Mouse (Mus musculus): ENCODE results near the gene Gm47841. TPM values are rescaled to one million over a fixed set of nuclear protein-coding genes. Genes with fewer than 3 reads are reported as not detected.

Gm47841 gene
- polyA plus RNA-seq, 1 experiment, result not detected

DNA sequence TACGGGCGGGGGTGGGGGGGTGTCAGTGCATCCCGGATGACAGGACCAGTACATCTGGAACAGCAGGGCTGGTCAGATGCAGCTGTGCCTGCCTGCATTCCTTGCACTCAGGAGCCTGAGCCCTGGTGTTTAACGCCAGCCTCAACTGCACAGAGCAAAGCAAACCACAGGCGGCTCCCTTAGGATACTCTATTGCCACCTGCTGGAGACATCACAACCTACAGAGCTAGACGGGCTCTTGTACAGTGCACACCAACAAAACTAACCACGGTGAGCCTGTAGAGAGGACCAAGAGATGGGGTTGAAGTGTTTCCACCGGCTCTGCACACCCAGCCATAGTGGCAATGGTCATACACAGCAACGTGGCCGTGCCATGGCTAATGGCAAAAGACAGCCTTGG is 9.0 kb upstream of the Gm47841 start:
- Histone ChIP-seq H3K27me3 (ENCODE audit: control insufficient read depth, insufficient read depth, low read length) (peaks cover 16% of the 10 kb centered on the region), H3K4me1 (ENCODE audit: control insufficient read depth, insufficient read depth, insufficient read length) (peaks cover 3% of the 10 kb centered on the region; the same call in 1 of the 2 replicates), H3K27ac (ENCODE audit: insufficient read depth, low read length) (no peak overlapping the region), H3K4me3 (ENCODE audit: extremely low read depth, insufficient read depth, insufficient read length) (no peak overlapping the region), H3K36me3 (ENCODE audit: control insufficient read depth, insufficient read depth, low read length) (no peaks in the 10 kb centered on the region)
- DNase-seq (ENCODE audit: low read depth in 1 of 2, low spot score in 2 of 2), result peak in 1 of 2 experiments; percentile 15
- no peak for TF ChIP-seq POLR2A (IDR thresholded peaks at IDR 0.05; ENCODE audit: low read depth, low read length)
- TF ChIP-seq CTCF (IDR thresholded peaks at IDR 0.05; ENCODE audit: extremely low read depth, insufficient read depth, insufficient read length, insufficient replicate concordance), result peak; percentile 5; the same call in 1 of the 2 replicates
- WGBS, result 36% methylated on average over 10 of the region's 10 CpGs

DNA sequence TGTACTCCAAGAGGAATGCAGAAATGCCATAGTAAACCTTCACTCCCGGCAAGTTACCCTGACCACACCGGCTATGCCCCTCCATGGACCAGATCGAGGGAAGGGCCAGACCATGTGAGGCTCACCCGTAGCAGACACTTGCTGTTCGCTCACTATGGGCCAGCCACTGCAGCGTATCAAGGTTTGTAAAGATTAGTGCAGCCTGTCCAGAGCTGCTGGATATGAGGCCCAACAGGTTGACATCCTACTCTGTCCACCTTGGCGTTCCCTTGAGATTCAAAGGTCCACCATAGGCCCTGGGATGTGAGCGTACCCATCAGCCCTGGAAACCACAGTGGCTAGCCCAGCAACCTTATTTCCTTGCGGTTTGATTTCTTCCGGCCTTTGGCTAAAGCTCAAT is 7.3 kb upstream of the Gm47841 start:
- WGBS, result 82% methylated on average over 10 of the region's 10 CpGs
- no peak overlapping the region for H3K4me3 ChIP-seq (ENCODE audit: extremely low read depth, insufficient read depth, insufficient read length)
- DNase-seq (ENCODE audit: low read depth in 1 of 2, low spot score in 2 of 2), result no peak
- peaks cover 3% of the 10 kb centered on the region; the same call in 1 of the 2 replicates for H3K4me1 ChIP-seq (ENCODE audit: control insufficient read depth, insufficient read depth, insufficient read length)
- no peak for TF ChIP-seq POLR2A (IDR thresholded peaks at IDR 0.05; ENCODE audit: low read depth, low read length)
- TF ChIP-seq CTCF (IDR thresholded peaks at IDR 0.05; ENCODE audit: extremely low read depth, insufficient read depth, insufficient read length, insufficient replicate concordance), result no peak
- no peaks in the 10 kb centered on the region for H3K36me3 ChIP-seq (ENCODE audit: control insufficient read depth, insufficient read depth, low read length)
- H3K27me3 ChIP-seq (ENCODE audit: control insufficient read depth, insufficient read depth, low read length), result peaks cover 16% of the 10 kb centered on the region
- H3K27ac ChIP-seq (ENCODE audit: insufficient read depth, low read length), result no peak overlapping the region

DNA sequence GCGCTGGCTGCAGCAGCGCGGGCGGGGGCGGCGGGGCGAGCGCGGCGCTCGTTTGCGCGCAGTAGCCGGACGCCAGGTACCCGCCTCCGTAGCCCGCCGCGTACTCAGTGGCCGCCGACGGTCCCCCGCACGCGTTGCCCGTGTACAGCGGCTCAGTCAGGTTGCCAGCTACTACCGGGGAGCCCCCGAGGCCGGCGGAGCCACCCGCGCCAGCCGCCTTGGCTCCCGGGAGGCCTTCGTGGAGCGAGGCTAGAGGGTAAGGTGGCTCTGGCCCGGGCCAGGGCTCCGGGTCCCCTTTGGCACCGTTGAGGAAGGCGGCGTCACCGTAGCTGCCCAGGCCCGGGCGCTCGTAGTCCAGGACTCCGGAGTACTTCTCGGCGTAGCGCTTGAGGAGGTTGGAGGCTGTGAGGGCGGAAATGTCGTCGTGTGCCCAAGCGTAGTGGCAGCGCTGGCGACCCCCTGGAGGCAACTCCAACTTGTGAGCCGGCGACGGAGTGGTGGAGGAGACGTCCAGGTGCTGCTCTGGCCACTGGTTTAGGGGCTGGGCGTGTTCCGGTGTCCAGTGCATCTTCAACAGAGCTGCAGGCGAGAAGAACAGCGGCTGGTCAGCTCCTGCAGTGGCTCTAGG is 6.7 kb upstream of the Gm47841 start:
- DNase-seq (ENCODE audit: low read depth in 1 of 2, low spot score in 2 of 2), result no peak
- Histone ChIP-seq H3K27me3 (ENCODE audit: control insufficient read depth, insufficient read depth, low read length) (peaks cover 16% of the 10 kb centered on the region), H3K4me1 (ENCODE audit: control insufficient read depth, insufficient read depth, insufficient read length) (peaks cover 3% of the 10 kb centered on the region; the same call in 1 of the 2 replicates), H3K27ac (ENCODE audit: insufficient read depth, low read length) (no peak overlapping the region), H3K36me3 (ENCODE audit: control insufficient read depth, insufficient read depth, low read length) (no peaks in the 10 kb centered on the region), H3K4me3 (ENCODE audit: extremely low read depth, insufficient read depth, insufficient read length) (no peak overlapping the region)
- TF ChIP-seq POLR2A (IDR thresholded peaks at IDR 0.05; ENCODE audit: low read depth, low read length) (no peak), CTCF (IDR thresholded peaks at IDR 0.05; ENCODE audit: extremely low read depth, insufficient read depth, insufficient read length, insufficient replicate concordance) (no peak)
- WGBS, result 33% methylated on average over 64 of the region's 65 CpGs

DNA sequence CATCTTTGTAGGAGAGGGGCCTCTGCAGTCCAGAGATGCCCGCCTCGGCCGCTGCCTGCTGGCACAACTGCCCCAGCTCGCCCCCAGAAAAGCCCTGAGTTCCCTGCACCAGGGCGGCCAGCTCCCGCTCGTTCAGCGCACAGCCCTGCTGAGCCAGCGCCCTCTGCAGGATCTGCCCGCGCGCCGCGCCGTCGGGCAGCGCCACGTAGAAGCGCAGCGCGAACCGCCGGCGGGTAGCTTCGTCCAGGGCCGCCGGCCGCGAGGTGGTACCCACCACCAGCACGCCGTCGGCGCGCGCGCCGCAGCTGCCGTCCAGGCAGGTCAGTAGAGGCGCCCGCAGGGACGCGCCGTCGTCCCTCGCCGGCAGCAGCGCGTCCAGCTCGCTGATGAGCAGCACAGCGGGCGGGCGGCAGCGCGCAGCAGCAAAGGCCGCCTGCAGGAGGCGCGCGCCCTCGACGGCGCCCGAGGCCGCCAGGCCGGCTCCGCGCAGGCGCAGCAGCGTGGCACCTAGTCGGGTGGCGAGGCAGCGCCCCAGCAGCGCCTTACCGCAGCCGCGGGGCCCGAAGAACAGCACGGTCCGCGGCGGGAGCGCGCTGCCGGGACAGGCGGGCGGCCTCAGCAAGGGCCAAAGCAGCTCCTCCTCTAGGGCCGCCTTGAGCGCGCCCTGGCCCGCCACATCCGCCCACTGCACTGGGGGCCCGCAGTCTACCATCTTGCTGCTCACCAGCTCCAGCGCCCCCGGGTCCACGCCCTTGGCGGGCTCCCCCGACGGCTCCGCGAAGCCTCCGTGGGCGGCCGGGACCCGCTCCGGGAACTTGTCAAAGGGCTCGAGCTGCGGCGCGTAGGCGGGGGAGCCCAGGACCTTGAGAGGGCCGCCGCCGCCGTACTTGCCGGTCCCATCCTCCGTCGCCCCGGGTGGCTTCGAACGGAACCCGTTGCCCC is 5.6 kb upstream of the Gm47841 start:
- TF ChIP-seq CTCF (IDR thresholded peaks at IDR 0.05; ENCODE audit: extremely low read depth, insufficient read depth, insufficient read length, insufficient replicate concordance) (no peak), POLR2A (IDR thresholded peaks at IDR 0.05; ENCODE audit: low read depth, low read length) (no peak)
- peaks cover 3% of the 10 kb centered on the region; the same call in 1 of the 2 replicates for H3K4me1 ChIP-seq (ENCODE audit: control insufficient read depth, insufficient read depth, insufficient read length)
- no peak overlapping the region for H3K4me3 ChIP-seq (ENCODE audit: extremely low read depth, insufficient read depth, insufficient read length)
- DNase-seq (ENCODE audit: low read depth in 1 of 2, low spot score in 2 of 2), result no peak
- 46% methylated on average over 118 of the region's 120 CpGs for WGBS
- peaks cover 16% of the 10 kb centered on the region for H3K27me3 ChIP-seq (ENCODE audit: control insufficient read depth, insufficient read depth, low read length)
- no peak overlapping the region for H3K27ac ChIP-seq (ENCODE audit: insufficient read depth, low read length)
- no peaks in the 10 kb centered on the region for H3K36me3 ChIP-seq (ENCODE audit: control insufficient read depth, insufficient read depth, low read length)

DNA sequence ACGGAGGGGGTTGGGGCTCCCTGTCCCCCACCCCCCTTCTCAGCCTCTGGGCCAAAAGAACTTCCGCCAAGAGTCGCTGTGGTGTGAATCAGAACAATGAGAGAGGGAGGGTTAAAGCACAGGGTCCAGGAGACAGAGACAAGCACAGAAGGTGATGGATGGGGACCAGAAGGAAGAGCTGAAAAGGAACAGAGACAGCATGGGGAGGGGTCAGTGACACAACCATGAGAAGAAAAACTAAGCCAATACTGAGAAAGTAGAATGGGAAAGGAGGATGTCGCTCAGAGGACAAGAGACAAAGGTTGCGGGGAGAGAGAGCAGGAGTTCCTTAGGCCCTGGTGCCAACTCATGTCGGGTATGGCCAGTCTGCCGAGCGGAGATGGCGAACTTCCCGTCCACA is 4.7 kb upstream of the Gm47841 start:
- Histone ChIP-seq H3K4me1 (ENCODE audit: control insufficient read depth, insufficient read depth, insufficient read length) (peaks cover 5% of the 10 kb centered on the region; the same call in 1 of the 2 replicates), H3K36me3 (ENCODE audit: control insufficient read depth, insufficient read depth, low read length) (no peaks in the 10 kb centered on the region), H3K4me3 (ENCODE audit: extremely low read depth, insufficient read depth, insufficient read length) (no peak overlapping the region), H3K27ac (ENCODE audit: insufficient read depth, low read length) (no peak overlapping the region), H3K27me3 (ENCODE audit: control insufficient read depth, insufficient read depth, low read length) (peaks cover 22% of the 10 kb centered on the region)
- 71% methylated on average over 10 of the region's 10 CpGs for WGBS
- DNase-seq (ENCODE audit: low read depth in 1 of 2, low spot score in 2 of 2), result no peak
- no peak for TF ChIP-seq CTCF (IDR thresholded peaks at IDR 0.05; ENCODE audit: extremely low read depth, insufficient read depth, insufficient read length, insufficient replicate concordance)
- no peak for TF ChIP-seq POLR2A (IDR thresholded peaks at IDR 0.05; ENCODE audit: low read depth, low read length)

DNA sequence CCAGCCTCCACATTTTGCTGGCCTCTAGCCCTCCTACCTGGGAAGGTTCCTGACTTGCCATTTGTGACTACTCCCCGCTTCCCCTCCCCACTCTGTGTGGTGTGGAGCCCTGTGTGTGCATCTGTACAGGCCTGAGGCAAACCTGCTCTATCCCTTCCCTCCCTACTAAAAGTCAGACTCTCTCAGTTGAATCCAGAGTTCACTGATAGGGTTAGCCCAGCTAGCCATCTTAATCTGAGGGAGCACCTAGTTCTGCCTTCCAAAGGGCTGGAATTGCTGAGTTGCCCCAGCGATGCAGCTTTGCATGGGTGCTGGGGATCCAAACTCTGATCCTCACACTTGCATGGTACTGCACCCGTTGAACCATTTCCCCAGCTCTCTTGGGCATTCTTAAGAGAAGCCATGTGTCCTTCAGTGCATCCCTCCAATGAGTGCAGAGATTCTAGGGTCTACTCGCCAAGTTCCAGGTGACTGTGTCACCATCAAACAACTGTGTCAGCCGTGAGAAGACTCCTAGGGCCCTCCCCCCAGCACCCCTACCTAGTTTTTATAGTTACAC is 1.2 kb upstream of the Gm47841 start:
- Histone ChIP-seq H3K4me1 (ENCODE audit: control insufficient read depth, insufficient read depth, insufficient read length) (peaks cover 7% of the 10 kb centered on the region; the same call in 1 of the 2 replicates), H3K36me3 (ENCODE audit: control insufficient read depth, insufficient read depth, low read length) (no peaks in the 10 kb centered on the region), H3K27ac (ENCODE audit: insufficient read depth, low read length) (no peak overlapping the region), H3K27me3 (ENCODE audit: control insufficient read depth, insufficient read depth, low read length) (peaks cover 27% of the 10 kb centered on the region), H3K4me3 (ENCODE audit: extremely low read depth, insufficient read depth, insufficient read length) (no peak overlapping the region)
- TF ChIP-seq POLR2A (IDR thresholded peaks at IDR 0.05; ENCODE audit: low read depth, low read length) (no peak), CTCF (IDR thresholded peaks at IDR 0.05; ENCODE audit: extremely low read depth, insufficient read depth, insufficient read length, insufficient replicate concordance) (no peak)
- WGBS, result 61% methylated on average over 5 of the region's 5 CpGs
- DNase-seq (ENCODE audit: low read depth in 1 of 2, low spot score in 2 of 2), result no peak
